Mouse (Mus musculus) heart, postnatal 0 days (tissue): Measurements from ENCODE around the gene Taf1d.

ENCODE experiments used
- CTCF ChIP-seq: IDR thresholded peaks from 2 replicates; pipeline ENCODE4 v1.5.1; 2016; ENCODE audit warnings: antibody characterized with exemption, control low read depth, low read depth
- EP300 ChIP-seq: IDR thresholded peaks from 2 replicates; pipeline ENCODE4 v1.6.1; 2016; ENCODE audit warnings: antibody characterized with exemption, low read depth

GRCm38 (mm10) chr9:15289251-15289650, 16.8 kb upstream of the Taf1d start:
- no peak for TF ChIP-seq CTCF
- no peak for TF ChIP-seq EP300
